Mouse (Mus musculus) adrenal gland, adult 2 months (tissue): ENCODE data around the gene Styx. TPM values are rescaled to one million over a fixed set of nuclear protein-coding genes. Genes with fewer than 3 reads are reported as not detected.
"Not testable (repeated sequence)": the region's sequence is repeated elsewhere in the genome, so short reads cannot be mapped to it uniquely, and the experiment has no call there.

ENCODE experiments used
- DNase-seq: peaks from one replicate; pipeline ENCODE4 v3.0.0; 2021
- polyA plus RNA-seq: library from polyadenylated mRNA; depleted of rRNA; stranded (reverse); fragments of >200 nt; gene quantifications from 2 replicates; pipeline ENCODE4 v1.2.3, GENCODE M21; 2012
- total RNA-seq, 2 experiments: library from RNA; stranded (reverse); gene quantifications; 2 replicates each; pipeline ENCODE4 v1.2.3; 2021

Gene Styx
- total and polyA plus RNA-seq, 3 experiments, result 22.3 to 28.1 (median 26.2) TPM

DNA sequence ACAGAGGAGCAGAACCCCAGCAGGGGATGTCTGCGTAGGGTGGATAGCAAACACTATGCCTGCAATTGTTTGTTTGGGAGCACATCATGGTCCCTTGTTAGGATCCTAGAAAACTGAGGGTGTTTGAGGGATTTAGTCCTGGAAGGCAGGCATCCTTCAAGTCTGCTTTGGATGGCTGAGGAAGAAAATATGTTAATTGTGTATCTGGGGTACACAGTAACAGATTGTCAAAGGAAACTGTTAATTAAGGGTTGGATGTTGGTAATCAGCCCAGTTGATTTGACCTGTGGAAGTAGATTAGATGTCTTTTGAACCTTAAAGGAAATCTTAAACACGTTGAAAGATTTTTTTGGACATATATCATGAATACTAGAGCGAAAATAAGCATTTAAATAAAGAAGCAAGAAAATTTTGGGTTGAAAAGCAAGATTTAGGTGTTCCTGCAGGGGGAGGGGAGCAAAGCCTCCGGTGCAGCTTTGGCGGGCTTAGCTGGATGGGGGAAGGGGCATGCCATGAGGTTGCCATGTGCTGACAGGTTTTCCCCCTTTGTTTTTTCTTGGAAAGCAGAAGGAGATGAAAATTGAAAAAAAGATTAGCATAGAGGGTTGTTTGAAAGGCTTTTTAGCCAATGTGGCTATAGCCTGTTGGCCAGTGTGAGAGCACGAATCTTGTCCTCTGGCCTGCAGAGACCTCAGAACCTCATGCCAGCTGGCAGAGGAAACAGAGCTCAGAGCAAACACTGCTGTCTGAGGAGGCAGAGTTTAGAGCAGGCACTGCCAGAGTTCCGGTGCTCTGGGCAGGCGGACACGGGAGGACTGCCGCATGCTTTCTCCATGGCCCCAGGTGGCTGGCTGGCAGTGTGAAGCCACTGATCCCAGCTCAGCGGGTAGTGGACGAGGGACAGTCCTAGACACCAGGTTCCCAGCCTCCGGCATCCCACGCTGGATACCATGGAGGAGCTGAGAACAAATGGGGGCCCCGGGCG, 13.6 kb downstream of the Styx start:
- peak; percentile 50 for DNase-seq

DNA sequence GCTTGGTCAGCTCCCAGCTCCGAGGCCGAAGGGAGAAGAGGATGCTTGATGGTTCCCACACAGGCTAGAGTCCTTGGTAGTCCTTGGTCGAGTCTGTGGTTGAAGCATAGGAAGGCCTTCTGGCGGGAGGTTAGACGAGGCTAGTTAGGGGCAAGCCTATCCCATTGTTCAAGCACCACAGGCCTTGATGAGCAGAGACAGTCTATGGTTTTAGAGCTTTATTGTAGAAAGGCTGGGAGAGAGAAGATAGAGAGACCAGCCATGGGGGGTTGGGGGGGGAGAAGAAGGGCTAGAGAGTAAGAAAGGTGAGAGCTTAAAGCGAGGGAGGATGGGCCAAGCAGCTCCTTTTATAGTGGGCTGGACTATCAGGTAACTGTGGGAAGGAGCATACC, 14.3 kb downstream of the Styx start:
- DNase-seq, result no peak

DNA sequence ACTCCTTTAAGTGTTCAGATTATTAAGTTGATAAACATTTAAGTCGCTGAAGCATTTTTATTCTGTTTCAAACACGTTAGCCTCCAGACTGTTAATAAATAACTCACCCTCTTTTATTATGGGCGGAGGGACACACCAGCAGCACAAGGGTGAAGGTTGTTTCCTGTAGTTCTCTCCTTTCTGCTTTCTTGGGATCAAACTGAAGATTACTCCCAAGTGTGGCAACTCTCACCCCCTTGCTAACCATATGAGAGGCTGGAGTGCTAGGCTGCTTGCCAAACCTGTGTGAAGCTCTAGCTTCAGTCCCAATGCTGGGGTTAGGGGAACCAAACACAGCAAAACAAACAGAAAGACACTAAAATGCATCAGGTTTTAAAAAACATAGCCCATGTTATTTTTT, 27.9 kb downstream of the Styx start:
- no peak for DNase-seq

DNA sequence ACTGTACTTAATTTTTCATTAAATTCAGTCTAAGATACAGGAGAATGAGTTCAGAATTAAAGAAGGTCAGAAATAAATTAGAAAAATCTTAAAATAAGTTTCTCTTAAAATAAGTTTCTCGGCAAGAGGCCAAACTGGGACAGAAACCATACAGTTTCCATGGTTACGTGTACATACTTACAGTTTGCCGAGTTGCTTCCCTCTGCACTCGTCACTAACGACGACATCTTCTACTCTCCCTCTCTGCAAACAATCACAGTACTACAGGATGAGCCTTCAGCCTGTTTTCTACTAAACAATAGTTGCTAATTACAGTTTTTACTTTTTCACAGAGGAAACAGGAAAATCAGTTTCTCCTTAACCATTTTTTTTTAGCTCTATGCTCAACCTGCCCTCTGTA, 29.9 kb downstream of the Styx start:
- no peak for DNase-seq

DNA sequence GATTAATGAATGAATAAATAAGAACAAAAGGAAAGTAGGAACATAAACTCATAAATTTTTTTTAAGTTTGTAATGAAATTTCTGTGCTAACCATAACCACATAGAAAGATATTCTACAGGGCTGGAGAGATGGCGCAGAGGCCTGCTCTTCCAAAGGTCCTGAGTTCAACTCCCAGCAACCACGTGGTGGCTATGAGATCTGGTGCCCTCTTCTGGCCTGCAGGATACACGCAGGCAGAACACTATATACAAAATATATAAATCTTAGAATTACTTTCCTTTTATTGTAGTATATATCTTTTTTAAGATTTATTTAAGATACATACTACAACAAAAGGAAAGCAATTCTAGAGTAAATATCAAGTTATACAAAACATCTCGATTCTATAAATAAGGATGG, 32.0 kb downstream of the Styx start:
- no peak for DNase-seq

DNA sequence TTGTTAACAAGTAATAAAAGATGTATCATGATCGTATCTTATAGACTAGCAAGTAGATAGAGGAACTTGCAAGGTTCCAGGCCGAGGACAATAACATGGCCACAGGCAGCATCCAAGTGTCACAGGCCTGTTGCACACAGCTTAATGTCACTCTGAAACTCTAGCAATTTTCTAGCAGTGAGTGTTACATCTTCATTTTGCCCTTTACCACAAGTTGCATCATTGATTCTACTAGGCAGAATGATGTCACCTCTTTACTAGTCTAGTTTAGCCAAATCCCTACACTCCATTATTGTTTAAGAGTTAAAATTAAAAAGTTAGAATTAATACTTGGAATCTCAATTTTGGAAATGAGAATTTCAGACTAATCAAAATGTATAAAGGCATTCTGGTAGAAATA, 34.7 kb downstream of the Styx start:
- no peak for DNase-seq

DNA sequence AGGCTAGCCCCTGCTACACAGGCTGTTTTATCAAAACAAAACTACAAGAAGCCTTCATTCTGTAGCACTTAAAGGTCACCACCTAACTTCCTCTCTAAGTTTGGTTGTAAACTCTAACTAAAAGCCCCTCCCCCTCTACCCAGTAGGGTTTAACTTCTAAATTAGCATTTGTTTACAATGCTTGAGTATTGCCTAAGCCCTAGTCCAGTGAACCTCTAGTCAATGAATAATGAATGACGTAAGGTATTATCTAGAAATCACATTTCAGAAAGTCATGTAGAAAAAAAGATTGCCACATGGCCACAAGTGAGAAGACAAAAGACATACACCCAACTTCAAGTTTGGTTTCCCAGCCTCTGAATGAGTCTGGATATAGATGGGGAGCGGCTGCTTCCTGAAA, 36.6 kb downstream of the Styx start:
- DNase-seq, result no peak

DNA sequence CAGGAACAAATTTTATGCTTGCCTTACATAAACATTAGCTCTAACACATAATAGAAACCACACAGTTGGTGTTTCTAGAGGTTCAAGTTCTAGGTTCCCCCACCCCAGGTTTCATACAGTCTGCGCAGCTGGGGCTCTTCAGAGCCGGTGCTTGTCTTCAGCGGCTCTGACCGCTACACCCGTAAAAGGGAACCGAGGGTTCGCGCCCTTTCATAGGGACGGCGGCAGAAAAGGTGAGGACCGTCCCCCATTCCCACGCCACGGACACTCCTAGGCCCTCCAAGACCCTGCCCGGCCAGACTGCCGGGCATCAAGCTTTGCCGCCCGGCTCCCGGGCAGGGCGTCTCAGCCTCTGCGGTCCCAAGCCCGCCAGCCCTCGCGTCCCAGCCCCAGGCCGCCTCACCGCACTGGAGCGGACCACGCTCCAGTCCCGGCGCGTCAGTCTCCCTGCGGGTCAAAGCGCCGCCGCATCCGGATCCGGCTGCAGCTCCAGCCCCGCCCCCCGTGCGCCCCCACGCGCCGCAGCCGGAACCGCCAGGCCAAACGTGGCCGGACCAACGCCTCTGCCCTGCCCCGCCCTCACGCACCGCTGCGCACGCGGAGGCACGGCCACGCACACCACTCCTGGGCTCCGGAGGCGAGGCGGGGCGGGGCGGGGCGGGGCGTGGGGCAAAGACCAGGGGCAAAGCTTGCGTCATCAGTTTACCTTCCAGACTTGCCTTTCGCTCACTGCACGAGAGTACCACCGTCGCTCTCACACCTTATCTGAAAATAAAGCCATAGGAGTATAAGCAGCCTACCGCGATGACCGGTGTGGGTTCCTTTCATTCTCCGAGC, 37.7 kb downstream of the Styx start:
- peak; percentile 97 for DNase-seq

DNA sequence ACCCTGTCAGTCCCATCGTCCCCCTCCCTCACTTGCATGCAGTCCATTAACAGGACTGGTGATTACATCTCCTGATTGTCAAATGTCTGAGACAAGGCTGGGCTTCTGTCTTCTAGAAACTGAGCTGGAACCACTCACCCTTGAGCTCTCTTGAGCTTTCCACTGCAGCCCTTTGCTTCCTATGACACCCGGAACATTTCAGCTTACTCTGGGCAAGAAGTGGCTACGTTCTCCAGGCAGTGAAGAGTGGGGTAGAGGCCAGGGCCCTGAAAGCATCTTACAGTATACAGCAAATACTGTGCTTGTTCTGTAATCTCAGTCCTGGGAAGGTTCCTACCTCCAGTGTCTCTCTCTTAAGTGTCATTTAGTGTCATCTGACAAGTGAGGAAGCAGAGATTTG, 38.3 kb downstream of the Styx start:
- no peak for DNase-seq

DNA sequence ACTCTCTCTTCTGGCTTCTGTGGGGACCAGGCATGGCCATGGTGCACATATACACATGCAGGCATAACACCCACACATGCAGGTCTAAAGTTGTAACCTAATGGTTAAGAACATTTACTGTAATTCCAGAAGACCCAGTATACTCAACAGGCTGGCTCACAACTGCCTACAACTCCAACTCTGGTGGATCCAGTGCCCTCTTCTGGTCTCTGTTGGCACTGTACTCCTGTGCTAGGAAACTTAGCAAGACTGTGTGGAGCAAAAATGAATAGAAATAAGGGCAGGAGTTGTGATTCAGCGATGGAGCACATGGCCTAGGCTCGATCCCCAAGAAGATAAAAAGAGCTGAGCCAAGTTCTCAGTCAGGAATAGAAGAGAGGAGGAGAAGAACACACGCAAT, 48.9 kb downstream of the Styx start:
- no peak for DNase-seq

DNA sequence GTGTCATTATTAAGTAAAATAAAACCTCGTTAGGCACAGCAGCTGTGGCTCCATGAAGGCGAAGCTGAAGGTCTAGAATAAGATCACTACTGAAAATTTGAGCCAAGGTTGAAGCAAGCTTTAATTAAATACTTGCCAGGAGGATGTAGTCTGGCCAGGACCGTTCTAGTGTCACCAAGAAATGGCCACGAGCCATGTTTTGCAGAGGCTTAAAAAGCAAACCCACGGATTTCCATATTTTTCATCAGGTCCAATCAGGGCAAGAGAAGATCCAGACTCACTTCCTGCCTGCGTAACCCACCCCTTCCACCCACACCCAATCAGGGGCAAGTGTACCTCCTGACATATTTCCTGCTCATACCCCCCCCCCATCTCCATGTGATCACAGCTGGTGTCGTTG, 52.8 kb downstream of the Styx start:
- DNase-seq, result no peak

DNA sequence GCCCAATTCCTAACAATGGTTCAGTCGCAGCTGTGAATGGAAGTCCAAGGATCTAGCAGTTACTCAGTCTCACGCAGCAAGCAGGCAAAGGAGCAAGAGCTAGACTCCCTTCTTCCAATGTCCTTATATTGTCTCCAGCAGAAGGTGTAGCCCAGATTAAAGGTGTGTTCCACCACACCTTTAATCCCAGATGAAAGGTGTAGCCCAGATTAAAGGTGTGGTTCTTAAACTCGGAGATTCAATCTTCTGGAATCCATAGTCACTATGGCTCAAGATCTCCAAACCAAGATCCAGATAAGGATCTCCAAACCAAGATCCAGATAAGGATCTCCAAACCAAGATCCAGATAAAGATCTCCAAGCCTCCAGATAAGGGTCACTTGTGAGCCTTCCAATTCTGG, 53.9 kb downstream of the Styx start, which contains the start of gene Gnpnat1:
Gene Gnpnat1, minus strand, starts transcription at position 101 of the 400 bp plus-strand sequence.
- DNase-seq, result not testable (repeated sequence)

DNA sequence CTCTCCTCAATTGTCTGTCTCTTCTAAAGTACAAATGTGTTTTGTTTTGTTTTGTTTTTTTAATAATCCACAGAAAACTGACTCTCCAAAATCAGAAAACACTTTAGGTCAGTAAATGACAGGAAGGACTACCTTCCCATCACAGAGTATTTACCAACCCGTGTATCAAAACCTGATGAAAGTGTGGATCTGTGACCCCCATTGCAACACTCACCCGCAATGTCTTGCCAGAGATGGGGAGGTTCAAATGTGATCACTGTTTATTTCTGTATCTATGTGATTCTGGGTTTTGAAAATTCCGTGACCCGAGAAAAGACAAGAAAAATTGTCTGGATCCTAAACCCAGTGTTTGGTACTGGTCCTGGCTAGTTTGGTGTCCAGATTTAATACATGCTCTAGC, 65.4 kb downstream of the Styx start:
- peak; percentile 8 for DNase-seq

DNA sequence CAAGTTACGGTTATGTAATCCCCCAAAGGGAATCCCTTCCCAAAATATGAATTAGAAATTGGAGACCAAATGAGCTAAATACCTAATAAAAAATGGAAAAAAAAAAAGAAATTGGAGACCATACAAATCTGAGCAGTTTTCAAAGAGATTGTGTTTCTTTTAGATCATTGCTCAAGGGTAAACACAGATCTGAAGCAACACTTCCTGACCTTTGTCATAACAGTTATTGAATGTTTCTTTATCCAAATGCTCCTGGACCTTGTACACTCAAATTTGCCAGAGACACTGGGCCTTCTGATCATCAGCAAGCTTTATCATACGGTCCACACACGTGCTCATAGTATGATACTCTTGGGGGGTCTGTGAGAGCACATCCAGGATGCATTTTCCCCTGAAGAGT, 67.7 kb downstream of the Styx start:
- DNase-seq, result no peak

DNA sequence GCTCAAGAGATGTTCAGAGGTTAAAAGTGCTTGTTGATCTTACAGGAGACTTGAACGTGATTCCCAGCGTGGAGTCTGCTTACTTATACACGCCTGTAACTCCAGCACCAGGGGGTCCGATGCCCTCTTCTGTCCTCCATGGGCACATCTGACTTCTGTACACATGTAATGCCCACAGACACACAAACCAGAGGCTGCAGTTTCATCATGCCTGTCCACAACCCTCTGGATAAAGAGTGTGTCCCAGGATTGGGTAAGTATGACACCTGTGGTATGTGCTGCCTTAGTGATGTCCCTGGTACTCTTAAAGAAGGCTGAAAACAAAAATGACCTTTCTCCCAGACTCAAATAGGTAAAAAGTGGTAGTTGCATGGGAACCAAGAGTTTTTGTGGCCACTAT, 68.4 kb downstream of the Styx start:
- DNase-seq, result no peak

DNA sequence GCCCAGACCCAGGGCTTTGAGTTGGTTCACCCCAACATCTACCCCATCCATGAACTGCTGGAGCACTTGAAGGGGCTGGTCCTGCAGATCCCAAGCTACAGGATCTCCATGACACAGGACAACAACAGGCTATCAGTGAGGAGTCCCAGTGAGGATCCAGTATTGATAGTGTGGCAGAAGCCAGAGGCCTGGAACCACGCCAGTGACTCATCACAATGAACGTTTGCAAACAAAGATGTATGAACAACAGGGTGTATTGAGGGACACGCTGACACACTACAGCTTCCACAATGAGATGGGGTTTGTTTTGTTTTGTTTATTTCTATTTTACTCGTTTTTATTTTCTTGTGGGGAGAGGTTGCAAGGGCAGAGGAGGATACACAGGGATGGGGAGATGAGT, 71.5 kb downstream of the Styx start:
- DNase-seq, result peak; percentile 40

DNA sequence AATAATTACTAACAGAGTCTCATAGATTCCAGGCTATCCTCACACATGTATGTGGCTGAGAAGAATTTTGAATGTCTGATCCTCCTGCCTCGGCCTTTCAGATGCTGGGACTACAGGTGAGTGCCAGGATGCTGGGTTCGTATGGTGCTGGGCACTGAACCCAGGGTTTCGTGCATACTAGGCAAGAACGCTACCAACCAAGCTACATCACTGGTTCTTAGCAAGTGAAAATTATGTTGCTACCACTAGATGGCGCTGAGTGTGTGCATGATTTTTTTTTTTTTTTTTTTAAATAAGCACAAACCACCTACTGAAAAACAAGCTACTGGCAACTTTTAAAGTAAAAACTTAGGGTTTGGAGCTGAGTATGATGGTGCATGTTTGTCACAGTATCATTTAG, 72.3 kb downstream of the Styx start:
- DNase-seq, result peak; percentile 17

DNA sequence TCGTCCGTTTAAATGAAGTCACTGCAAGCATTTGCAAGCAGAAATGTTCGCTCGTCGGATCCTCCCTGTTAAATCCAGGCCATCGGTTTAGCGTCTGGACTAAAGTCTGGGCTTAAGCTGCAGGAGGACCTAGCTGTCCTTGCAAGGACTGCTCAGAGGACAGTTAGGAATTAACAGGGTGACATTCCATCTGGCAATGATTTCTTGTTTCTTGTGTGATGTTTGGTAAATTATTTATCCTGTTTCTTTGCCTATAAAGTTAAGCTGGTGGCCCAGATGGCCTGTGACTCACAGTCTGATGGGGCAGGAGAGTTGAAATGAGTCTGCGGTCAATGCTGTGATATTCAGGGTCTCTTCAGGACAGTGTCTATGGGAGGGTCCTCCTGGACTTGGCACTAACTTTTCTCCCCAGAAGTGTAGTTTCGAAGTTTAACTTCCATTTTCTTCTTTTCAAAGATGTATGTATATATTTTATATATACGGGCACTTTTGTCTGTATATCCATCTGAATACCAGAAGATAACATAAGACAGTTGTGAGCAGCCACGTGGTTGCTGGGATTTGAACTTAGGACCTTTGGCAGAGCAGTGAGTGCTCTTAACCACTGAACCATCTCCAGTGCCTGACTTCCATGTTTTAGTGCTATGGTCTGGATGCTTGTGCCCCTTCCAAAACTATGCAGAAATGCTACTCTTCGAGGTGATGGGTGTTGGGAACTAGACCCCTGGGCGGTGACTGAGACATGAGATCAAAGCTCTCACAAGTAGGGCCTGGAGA, 79.4 kb downstream of the Styx start:
- no peak for DNase-seq

DNA sequence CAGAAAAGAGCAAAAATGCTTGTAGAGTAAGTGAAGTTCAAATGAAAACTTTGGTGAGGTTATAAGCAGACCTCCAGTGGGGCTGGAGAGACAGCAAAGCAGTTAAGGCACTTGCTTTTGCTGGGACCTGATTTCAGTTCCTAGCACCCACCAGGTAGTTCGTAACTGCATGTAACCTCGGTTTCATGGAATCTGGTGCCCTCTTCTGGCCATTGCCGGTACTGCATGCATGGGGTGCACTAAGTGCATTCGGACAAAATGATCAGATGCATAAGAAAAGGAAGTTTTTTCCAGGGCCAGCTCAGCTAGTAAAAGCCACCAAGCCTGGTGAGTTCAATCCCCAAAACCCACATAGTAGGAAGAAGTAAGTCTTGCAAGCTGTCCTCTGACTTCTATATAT, 81.1 kb downstream of the Styx start:
- DNase-seq, result no peak

DNA sequence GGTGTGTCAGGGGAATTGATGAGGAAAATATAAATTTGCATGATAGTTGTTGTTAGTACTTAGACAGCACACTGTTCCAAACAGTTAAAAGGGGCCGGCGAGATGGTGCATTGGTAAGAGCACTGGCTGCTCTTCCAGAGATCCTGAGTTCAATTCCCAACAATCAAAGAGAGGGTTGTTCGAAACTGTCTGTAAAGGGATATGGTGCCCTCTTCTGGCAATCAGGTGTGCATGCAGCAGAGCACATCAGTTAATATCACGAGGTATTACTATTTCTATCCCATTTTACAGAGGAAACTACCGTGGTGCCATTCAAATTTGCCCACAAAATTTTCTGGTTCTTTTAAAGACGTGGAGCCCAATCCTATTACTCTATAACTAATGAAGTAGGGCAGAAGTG, 83.3 kb downstream of the Styx start:
- DNase-seq, result no peak

DNA sequence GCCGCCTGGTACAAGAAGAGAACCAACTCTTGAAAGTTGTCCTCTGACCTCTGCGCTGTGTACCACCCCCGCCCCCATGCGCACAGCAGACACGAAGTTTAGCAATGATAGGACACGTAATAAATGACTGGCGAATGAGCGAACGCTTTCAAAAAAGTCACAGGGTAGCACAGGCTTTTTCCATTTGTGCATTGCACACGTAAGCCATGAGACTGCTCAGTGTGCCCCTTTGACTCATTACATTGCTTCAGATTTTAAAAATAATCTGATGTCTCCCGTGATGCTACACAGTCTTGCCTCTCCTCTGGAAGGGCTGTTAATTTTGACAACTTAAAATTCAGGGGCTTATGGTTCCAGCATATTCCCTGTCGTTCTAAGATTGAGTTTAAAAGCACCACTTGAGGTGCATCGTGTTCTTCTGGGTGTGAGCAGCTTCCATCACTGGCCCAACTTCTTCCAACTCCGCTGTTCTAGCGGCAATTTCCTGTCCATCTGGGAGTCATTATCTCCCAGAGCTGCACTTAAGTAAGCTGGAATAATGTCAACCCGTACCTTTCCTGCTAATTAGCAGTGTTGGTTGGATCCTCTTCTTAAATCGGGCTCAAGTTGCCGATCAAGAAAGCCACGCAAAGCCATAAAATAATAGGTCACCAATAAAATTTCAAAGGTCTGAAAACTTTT, 87.5 kb downstream of the Styx start:
- DNase-seq, result no peak

DNA sequence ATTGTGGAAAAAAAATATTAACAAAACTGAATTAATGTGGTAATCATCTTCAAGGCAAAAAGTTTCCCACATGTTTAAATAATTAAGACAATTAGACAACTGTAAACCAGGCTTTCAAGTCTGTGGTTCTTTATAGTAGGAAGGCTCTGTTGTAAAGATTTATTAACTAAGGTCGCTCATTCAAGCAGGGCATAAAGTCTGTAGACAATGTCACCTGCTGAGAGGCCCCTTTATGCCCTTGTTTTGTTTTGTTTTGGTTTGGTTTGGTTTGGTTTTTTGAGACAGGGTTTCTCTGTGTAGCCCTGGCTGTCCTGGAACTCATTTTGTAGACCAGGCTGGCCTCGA, 88.0 kb downstream of the Styx start:
- DNase-seq, result no peak
